Mouse (Mus musculus) CH12.LX (cell line): Measurements from ENCODE around the gene A630023A22Rik. TPM values are rescaled to one million over a fixed set of nuclear protein-coding genes. Genes with fewer than 3 reads are reported as not detected.

Source experiments
- DNase-seq: peaks from one replicate; pipeline ENCODE4 v3.0.0-alpha.2; 2013; ENCODE audit errors: extremely low read depth
- H3K27ac ChIP-seq: 2 replicates; pipeline ENCODE4 v1.5.1; 2012; ENCODE audit warnings: low read depth, mild to moderate bottlenecking, control low read depth, moderate library complexity; ENCODE audit not compliant: insufficient read depth
- H3K27me3 ChIP-seq: replicated peaks from 2 replicates; pipeline ENCODE3; 2012; ENCODE audit warnings: inconsistent platforms
- H3K36me3 ChIP-seq, 2 experiments: replicated peaks in 1 of 2; 2 replicates each; pipeline versions ENCODE3 to v1.6.1; 2012; ENCODE audit warnings: inconsistent platforms in 1 of 2, low read length in 1 of 2, mild to moderate bottlenecking in 1 of 2, mixed read lengths in 1 of 2, moderate library complexity in 1 of 2; ENCODE audit not compliant: control insufficient read depth in 1 of 2, insufficient read depth in 1 of 2
- H3K4me1 ChIP-seq, 2 experiments: 2 replicates each; pipeline ENCODE4 v1.6.1; 2012; ENCODE audit warnings: inconsistent platforms in 1 of 2, moderate library complexity in 1 of 2; ENCODE audit not compliant: insufficient read depth in 2 of 2, control insufficient read depth in 1 of 2
- H3K4me2 ChIP-seq: 2 replicates; pipeline ENCODE4 v1.6.1; 2012; ENCODE audit warnings: low read depth, mild to moderate bottlenecking, control low read depth; ENCODE audit not compliant: poor library complexity, insufficient read depth, severe bottlenecking
- H3K4me3 ChIP-seq, 3 experiments: fragments of 150-350 bp in 1 of 3; sonication (generic) in 1 of 3; replicated peaks in 1 of 3; 2 replicates each; pipeline versions ENCODE3 to v1.5.1; 2011 to 2012; ENCODE audit warnings: low read depth in 2 of 3, low read length in 2 of 3, mild to moderate bottlenecking in 2 of 3, moderate library complexity in 2 of 3, control low read depth in 1 of 3, improper control_type of control experiment in 1 of 3, inconsistent platforms in 1 of 3, mixed read lengths in 1 of 3; ENCODE audit not compliant: poor library complexity in 1 of 3
- H3K79me2 ChIP-seq: replicated peaks from 2 replicates; pipeline ENCODE4 v1.6.1; 2012; ENCODE audit warnings: mild to moderate bottlenecking, moderate library complexity; ENCODE audit not compliant: control insufficient read depth, poor library complexity, insufficient read depth, severe bottlenecking; ENCODE audit errors: extremely low read depth
- H3K9ac ChIP-seq: 2 replicates; pipeline ENCODE4 v1.6.1; 2012; ENCODE audit warnings: low read depth, mild to moderate bottlenecking, control low read depth, moderate library complexity; ENCODE audit not compliant: insufficient read depth
- H3K9me3 ChIP-seq: replicated peaks from 2 replicates; pipeline ENCODE3; 2012; ENCODE audit warnings: low read length, inconsistent platforms, mixed read lengths
- CHD1 ChIP-seq: IDR thresholded peaks from 2 replicates; pipeline ENCODE4 v1.6.1; 2012; ENCODE audit warnings: low read depth, low read length, improper control_type of control experiment, inconsistent platforms
- CHD2 ChIP-seq: IDR thresholded peaks from 2 replicates; pipeline ENCODE4 v1.6.1; 2011; ENCODE audit warnings: low read length, improper control_type of control experiment
- CTCF ChIP-seq, 2 experiments: IDR thresholded peaks in 1 of 2; conservative IDR thresholded peaks in 1 of 2; 2 replicates each; pipeline ENCODE4 v1.5.1; 2011 to 2012; ENCODE audit warnings: low read depth in 2 of 2, low read length in 2 of 2, improper control_type of control experiment in 1 of 2, inconsistent platforms in 1 of 2, mild to moderate bottlenecking in 1 of 2, moderate library complexity in 1 of 2
- E2F4 ChIP-seq: IDR thresholded peaks from 2 replicates; pipeline ENCODE4 v1.6.1; 2011; ENCODE audit warnings: low read depth, low read length, improper control_type of control experiment; ENCODE audit not compliant: insufficient replicate concordance
- ELF1 ChIP-seq: IDR thresholded peaks from 2 replicates; pipeline ENCODE4 v1.6.1; 2014; ENCODE audit warnings: low read depth, mild to moderate bottlenecking, inconsistent platforms, low read length, improper control_type of control experiment
- HCFC1 ChIP-seq: IDR thresholded peaks from 2 replicates; pipeline ENCODE4 v1.6.1; 2012; ENCODE audit warnings: low read depth, mild to moderate bottlenecking, inconsistent platforms, low read length, improper control_type of control experiment
- IRF4 ChIP-seq: IDR thresholded peaks from 2 replicates; pipeline ENCODE4 v1.6.1; 2014; ENCODE audit warnings: low read depth, mild to moderate bottlenecking, inconsistent platforms, low read length, improper control_type of control experiment
- MAFK ChIP-seq: IDR thresholded peaks from 2 replicates; pipeline ENCODE4 v1.6.1; 2011; ENCODE audit warnings: low read length, improper control_type of control experiment; ENCODE audit not compliant: insufficient replicate concordance
- MYC ChIP-seq: IDR thresholded peaks from 2 replicates; pipeline ENCODE4 v1.6.1; 2011; ENCODE audit warnings: low read depth, mild to moderate bottlenecking, improper control_type of control experiment, low read length
- POLR2A ChIP-seq: IDR thresholded peaks from 2 replicates; pipeline ENCODE4 v1.6.1; 2011; ENCODE audit warnings: low read depth, mild to moderate bottlenecking, improper control_type of control experiment, low read length
- RCOR1 ChIP-seq: conservative IDR thresholded peaks from 2 replicates; pipeline ENCODE4 v1.6.1; 2012; ENCODE audit warnings: low read depth, mild to moderate bottlenecking, inconsistent platforms, low read length, improper control_type of control experiment
- SIN3A ChIP-seq: IDR thresholded peaks from 2 replicates; pipeline ENCODE4 v1.6.1; 2012; ENCODE audit warnings: low read length, improper control_type of control experiment, inconsistent platforms
- TCF12 ChIP-seq: IDR thresholded peaks from 2 replicates; pipeline ENCODE4 v1.6.1; 2014; ENCODE audit warnings: low read depth, mild to moderate bottlenecking, inconsistent platforms, low read length, improper control_type of control experiment
- UBTF ChIP-seq: IDR thresholded peaks from 2 replicates; pipeline ENCODE4 v1.6.1; 2012; ENCODE audit warnings: low read depth, mild to moderate bottlenecking, inconsistent platforms, low read length, improper control_type of control experiment, moderate library complexity
- USF1 ChIP-seq: IDR thresholded peaks from 2 replicates; pipeline ENCODE4 v1.6.1; 2014; ENCODE audit warnings: low read depth, mild to moderate bottlenecking, inconsistent platforms, low read length, improper control_type of control experiment
- USF2 ChIP-seq: conservative IDR thresholded peaks from 2 replicates; pipeline ENCODE4 v1.6.1; 2011; ENCODE audit warnings: low read depth, low read length, improper control_type of control experiment
- ZC3H11A ChIP-seq: IDR thresholded peaks from 2 replicates; pipeline ENCODE4 v1.6.1; 2012; ENCODE audit warnings: low read depth, mild to moderate bottlenecking, inconsistent platforms, low read length, improper control_type of control experiment
- ZNF384 ChIP-seq: IDR thresholded peaks from 2 replicates; pipeline ENCODE4 v1.6.1; 2012; ENCODE audit warnings: low read depth, low read length, improper control_type of control experiment, inconsistent platforms
- dilution Hi-C: fragments of 300-500 bp; cut with MboI; formaldehyde crosslinking; loops from 2 replicates; pipeline ENCODE4 v1.14.3; 2020; ENCODE audit warnings: low sequenced_read_pairs; ENCODE audit not compliant: extremely low pct_unique_long_range_greater_than_20kb, extremely low pct_ligation_motif_present
- in situ Hi-C: fragments of 300-500 bp; cut with MboI; formaldehyde crosslinking; loops from 3 replicates; pipeline ENCODE4 v1.14.3; 2019; ENCODE audit warnings: low sequenced_read_pairs, low pct_ligation_motif_present, low pct_unique_long_range_greater_than_20kb, mixed read lengths
- polyA plus RNA-seq: library from polyadenylated mRNA; unstranded; fragments of >175 nt; gene quantifications from 2 replicates; pipeline ENCODE4 v1.2.1, GENCODE M21; 2012; ENCODE audit warnings: low read depth; ENCODE audit not compliant: insufficient read length
- total RNA-seq, 2 experiments: library from RNA; depleted of rRNA; stranded (reverse); fragments of 300-350 nt in 1 of 2; fragments of >200 nt in 1 of 2; gene quantifications; 2 replicates each; pipeline ENCODE4 v1.2.3; 2012 to 2014

Gene A630023A22Rik
- total and polyA plus RNA-seq, 3 experiments = 0.36 TPM; not detected in 2

- no peak for DNase-seq
- Histone ChIP-seq H3K27ac (no peak overlapping the region), H3K27me3 (peaks cover 3% of the 10 kb centered on the region), H3K4me3 (no peak overlapping the region), H3K4me1 (no peaks in the 10 kb centered on the region)
- dilution Hi-C loops = no loop called here
- in situ Hi-C loops = no loop called here
- TF ChIP-seq TCF12 (no peak), HCFC1 (no peak), CHD2 (no peak)
- TF ChIP-seq, all 38 proteins: peak for 0
- no peaks in the 10 kb centered on the region for H3K79me2 ChIP-seq
- H3K4me2 ChIP-seq = no peak overlapping the region
- H3K9ac ChIP-seq = no peak overlapping the region
- H3K9me3 ChIP-seq = no peaks in the 10 kb centered on the region
- no peaks in the 10 kb centered on the region for H3K36me3 ChIP-seq
Measured at GRCm38 (mm10) chr14:34120923-34121351, 18.4 kb upstream of the A630023A22Rik start.

DNA sequence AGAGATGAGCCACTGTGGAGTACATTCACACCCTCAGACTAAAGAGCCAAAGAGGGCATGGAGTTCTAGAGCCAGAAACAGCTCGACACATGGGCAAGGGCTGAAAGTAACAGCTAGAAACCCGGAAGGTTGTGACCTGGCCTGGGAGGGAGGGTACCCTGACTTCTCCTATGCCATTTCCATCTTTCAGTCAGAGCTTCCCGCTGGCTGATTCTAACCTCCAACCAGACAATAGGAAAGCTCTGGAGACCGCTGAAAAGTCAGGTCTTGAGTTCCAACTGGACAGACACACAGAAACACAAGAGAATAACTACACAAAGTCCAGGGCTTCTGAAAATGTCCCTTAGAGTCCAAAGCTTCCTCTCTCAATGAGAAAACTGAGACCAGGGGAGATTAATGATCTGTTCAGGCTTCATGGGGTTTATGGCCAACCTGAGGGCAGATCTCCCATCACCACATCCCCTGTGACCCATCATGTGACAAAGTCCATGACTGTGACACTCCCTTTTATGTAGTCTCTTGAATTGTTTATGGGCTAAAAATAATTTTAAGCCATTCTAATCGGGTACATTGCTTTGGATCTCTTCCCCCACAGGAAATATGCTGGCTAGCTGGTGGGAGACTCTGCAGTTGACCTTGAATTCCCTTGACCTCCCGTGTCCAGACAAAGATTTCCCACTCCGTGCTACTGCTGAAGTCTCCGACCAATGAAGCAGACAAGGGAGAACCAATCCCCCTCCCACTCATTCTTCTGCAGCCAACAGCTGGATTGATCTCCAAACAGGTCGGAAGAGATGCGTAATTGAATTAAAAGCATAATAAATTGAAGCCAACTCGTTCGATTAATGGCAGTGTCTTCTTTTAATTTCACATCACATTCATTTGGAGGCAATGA lies 17.7 kb upstream of the A630023A22Rik start:
- no peaks in the 10 kb centered on the region for H3K4me1 ChIP-seq
- H3K36me3 ChIP-seq = no peaks in the 10 kb centered on the region
- H3K9ac ChIP-seq = no peak overlapping the region
- TF ChIP-seq USF2 (no peak), UBTF (no peak), RCOR1 (no peak), E2F4 (no peak), SIN3A (no peak), MAFK (no peak), USF1 (no peak), IRF4 (no peak), CTCF (conservative IDR thresholded peaks at IDR 0.05 in 1 of 2, IDR thresholded peaks at IDR 0.05 in 1 of 2; ENCODE audit: low read depth in 2 of 2, low read length in 2 of 2) (no peak), ELF1 (no peak), ZNF384 (no peak), CHD1 (no peak), POLR2A (no peak), MYC (no peak), ZC3H11A (no peak)
- in situ Hi-C loops (no loop called here), dilution Hi-C loops (no loop called here)
- H3K79me2 ChIP-seq = no peaks in the 10 kb centered on the region
- no peak overlapping the region for H3K27ac ChIP-seq
- no peak overlapping the region for H3K4me2 ChIP-seq
- H3K9me3 ChIP-seq = no peaks in the 10 kb centered on the region
- peaks cover 3% of the 10 kb centered on the region for H3K27me3 ChIP-seq
- no peak overlapping the region for H3K4me3 ChIP-seq
- no peak for DNase-seq
